Mouse (Mus musculus) hindbrain, embryonic 10.5 days (tissue): ENCODE results near the gene Trim39. TPM values are rescaled to one million over a fixed set of nuclear protein-coding genes. Genes with fewer than 3 reads are reported as not detected.

Source experiments
- DNase-seq: peaks from one replicate; pipeline ENCODE4 v3.0.0-alpha.2; 2017; ENCODE audit warnings: low spot score
- H3K27ac ChIP-seq: fragments of 300-500 bp; sonication (generic); 2 replicates; pipeline ENCODE4 v1.5.1; 2016; ENCODE audit warnings: mild to moderate bottlenecking, moderate library complexity
- H3K27me3 ChIP-seq: fragments of 300-500 bp; sonication (generic); 2 replicates; pipeline ENCODE4 v1.6.1; 2016; ENCODE audit warnings: mild to moderate bottlenecking; ENCODE audit not compliant: poor library complexity, insufficient read depth, severe bottlenecking
- H3K36me3 ChIP-seq: fragments of 300-500 bp; sonication (generic); 2 replicates; pipeline ENCODE4 v1.6.1; 2016; ENCODE audit warnings: mild to moderate bottlenecking, moderate library complexity
- H3K4me1 ChIP-seq: fragments of 300-500 bp; sonication (generic); replicated peaks from 2 replicates; pipeline ENCODE4 v1.6.1; 2016; ENCODE audit warnings: mild to moderate bottlenecking
- H3K4me3 ChIP-seq: fragments of 300-500 bp; sonication (generic); 2 replicates; pipeline ENCODE4 v1.5.1; 2016; ENCODE audit warnings: mild to moderate bottlenecking, moderate library complexity
- H3K9me3 ChIP-seq: fragments of 300-500 bp; sonication (generic); 2 replicates; pipeline ENCODE4 v1.6.1; 2016; ENCODE audit warnings: mild to moderate bottlenecking, moderate library complexity
- WGBS: fragments of 180-500 bp; shearing (Covaris S2); methylation state at CpG from one replicate; pipeline ENCODE4 v1.1.7; 2016; 5-methylcytosine and 5-hydroxymethylcytosine counted together
- polyA plus RNA-seq: library from polyadenylated mRNA; unstranded; fragments of >200 nt; fragmentation: Nextera tagmentation; extraction: Ambion mirVana; gene quantifications from 2 replicates; pipeline ENCODE4 v1.2.1, GENCODE M21; 2016

Gene Trim39
- polyA plus RNA-seq, 1 experiment from 2014 or later = 23.8 TPM

DNA sequence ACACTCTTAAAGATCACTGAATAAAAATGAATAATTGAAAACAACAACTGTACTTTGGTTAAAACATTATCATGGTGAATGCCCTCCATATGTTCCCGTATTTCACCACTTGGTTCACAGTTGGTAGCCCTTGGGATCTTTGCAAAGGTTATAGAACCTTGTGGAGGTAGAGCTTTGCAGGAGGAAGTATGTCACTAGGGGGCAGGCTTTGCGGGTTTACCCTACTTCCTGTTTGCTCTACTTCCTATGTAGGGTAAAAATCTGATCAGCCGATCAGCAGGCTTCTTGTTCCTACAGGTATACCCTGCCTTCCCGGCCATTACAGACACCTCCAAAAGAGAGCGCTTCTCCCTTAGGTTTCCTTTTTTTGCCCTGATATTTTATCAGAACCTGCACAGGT lies 6.2 kb downstream of the Trim39 start:
- Histone ChIP-seq H3K9me3 (no peaks in the 10 kb centered on the region), H3K4me3 (no peak overlapping the region), H3K27ac (no peak overlapping the region), H3K36me3 (peaks cover 82% of the 10 kb centered on the region), H3K4me1 (peaks cover 11% of the 10 kb centered on the region), H3K27me3 (no peaks in the 10 kb centered on the region)
- no peak for DNase-seq
- 81% methylated on average over 5 of the region's 5 CpGs for WGBS

DNA sequence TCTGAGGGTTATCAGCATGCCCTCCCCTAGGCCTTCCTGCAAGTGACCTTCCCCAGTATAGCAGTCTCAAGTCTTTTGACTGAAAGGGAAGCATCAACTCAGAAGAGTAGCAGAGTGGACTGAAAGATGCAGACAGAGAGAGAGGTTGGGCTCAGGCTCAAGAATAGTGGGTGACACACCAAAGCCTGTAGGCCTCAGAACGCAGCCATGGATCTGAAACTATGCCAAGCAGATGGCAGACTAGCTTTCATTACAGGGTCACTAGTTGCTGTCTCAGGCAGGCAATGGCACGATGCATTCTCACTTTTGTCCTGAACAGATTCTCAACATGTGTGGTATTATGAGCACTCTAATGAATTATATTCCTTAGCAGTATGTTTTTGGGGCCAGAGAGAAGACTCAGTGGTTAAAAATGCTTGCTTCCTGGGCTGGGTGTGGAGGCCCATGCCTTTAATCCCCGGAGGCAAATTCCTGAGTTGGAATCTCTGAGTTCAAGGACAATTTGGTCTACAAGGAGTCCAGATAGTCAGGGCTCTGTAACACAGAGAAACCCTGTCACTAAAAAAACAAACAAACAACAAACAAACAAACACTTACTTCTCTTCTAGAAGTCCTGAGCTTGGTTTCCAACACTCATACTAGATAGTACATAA lies 7.6 kb downstream of the Trim39 start:
- Histone ChIP-seq H3K27ac (no peak overlapping the region), H3K9me3 (no peaks in the 10 kb centered on the region), H3K4me3 (no peak overlapping the region), H3K4me1 (no peaks in the 10 kb centered on the region), H3K36me3 (peaks cover 96% of the 10 kb centered on the region), H3K27me3 (no peaks in the 10 kb centered on the region)
- DNase-seq = no peak
- 92% methylated on average over 3 of the region's 3 CpGs for WGBS

DNA sequence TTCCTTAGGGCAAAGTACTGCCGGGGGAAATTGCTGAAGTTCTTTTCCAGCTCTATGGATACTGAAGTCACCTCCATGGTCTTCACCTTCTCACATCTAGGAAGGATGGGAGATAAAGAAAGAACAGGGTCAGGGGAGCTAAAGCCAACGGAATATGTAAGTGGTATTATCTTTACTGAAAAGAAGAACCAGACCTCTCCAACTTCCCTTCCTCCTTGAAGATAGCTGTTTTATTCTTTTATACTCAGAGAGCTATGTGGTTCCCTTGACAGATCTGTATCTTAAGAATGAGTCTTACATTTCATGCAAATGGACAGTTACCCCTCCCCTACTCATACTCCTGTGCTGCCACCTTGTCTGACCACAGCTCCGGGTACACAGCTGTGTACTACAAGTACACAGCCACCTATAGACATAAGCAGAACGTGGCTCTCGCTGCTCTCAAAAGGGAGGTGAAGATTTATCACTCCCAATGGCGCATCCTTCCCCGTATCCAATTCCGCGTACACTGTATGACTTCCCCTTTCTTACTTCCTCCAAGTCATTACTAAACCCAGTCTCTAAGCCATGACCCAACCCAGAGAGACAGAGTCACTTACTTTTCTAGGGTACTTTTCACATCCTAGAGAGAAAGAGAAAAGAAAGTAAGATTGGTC lies 10.4 kb downstream of the Trim39 start:
- Histone ChIP-seq H3K27me3 (no peaks in the 10 kb centered on the region), H3K9me3 (no peaks in the 10 kb centered on the region), H3K4me3 (no peak overlapping the region), H3K4me1 (peaks cover 13% of the 10 kb centered on the region), H3K36me3 (peaks cover 83% of the 10 kb centered on the region), H3K27ac (no peak overlapping the region)
- WGBS = 93% methylated on average over 9 of the region's 9 CpGs
- no peak for DNase-seq

GRCm38 (mm10) chr17:36257969-36258368 lies 14.1 kb downstream of the Trim39 start, which contains the start of gene Rpp21:
Gene Rpp21 (minus strand): TSS chr17:36258069.
- peaks cover 16% of the 10 kb centered on the region for H3K4me1 ChIP-seq
- H3K4me3 ChIP-seq = peak within 1 kb of the TSS; percentile 84
- 56% methylated on average over 6 of the region's 6 CpGs for WGBS
- H3K27ac ChIP-seq = peak within 1 kb of the TSS; percentile 91
- no peaks in the 10 kb centered on the region for H3K9me3 ChIP-seq
- no peak for DNase-seq
- H3K27me3 ChIP-seq = peaks cover 4% of the 10 kb centered on the region; the same call in 1 of the 2 replicates
- H3K36me3 ChIP-seq = peaks cover 53% of the 10 kb centered on the region

GRCm38 (mm10) chr17:36257241-36257947 lies 14.7 kb downstream of the Trim39 start:
- Histone ChIP-seq H3K4me1 (peaks cover 17% of the 10 kb centered on the region), H3K27me3 (peaks cover 10% of the 10 kb centered on the region), H3K36me3 (peaks cover 47% of the 10 kb centered on the region), H3K4me3 (peak overlapping the region; percentile 84), H3K9me3 (no peaks in the 10 kb centered on the region), H3K27ac (peak overlapping the region; percentile 91)
- peak; percentile 77 for DNase-seq
- under 1% methylated on average over 37 of the region's 37 CpGs for WGBS

DNA sequence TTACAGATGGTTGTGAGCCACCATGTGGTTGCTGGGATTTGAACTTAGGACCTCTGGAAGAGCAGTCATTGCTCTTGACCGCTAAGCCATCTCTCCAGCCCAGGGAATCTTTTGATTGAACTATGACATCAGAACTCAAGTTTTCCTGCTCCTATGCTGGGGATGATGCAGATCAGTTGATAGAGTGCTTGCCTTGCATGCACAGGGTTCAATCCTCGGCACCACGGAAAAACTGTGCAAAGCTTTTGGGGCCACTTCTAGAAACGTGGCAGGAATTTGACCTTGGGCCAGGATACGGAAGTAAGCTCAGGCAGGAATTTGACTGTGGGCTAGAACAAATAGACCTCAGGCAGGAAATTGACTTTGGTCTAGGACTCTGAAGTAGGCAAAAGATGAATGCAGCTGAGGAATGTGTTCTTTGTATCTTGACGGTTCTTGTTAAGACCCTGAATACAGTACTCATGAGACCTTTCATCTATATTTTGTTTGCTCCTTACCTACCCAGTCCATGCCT lies 18.9 kb downstream of the Trim39 start:
- WGBS = 68% methylated on average over 6 of the region's 6 CpGs

GRCm38 (mm10) chr17:36252250-36252876 lies 19.7 kb downstream of the Trim39 start:
- peak; percentile 44 for DNase-seq
- 12% methylated on average over 25 of the region's 25 CpGs for WGBS
- Histone ChIP-seq H3K4me3 (peak overlapping the region; percentile 40), H3K27me3 (peaks cover 53% of the 10 kb centered on the region), H3K9me3 (no peaks in the 10 kb centered on the region), H3K4me1 (peaks cover 18% of the 10 kb centered on the region), H3K36me3 (peaks cover 6% of the 10 kb centered on the region; the same call in 1 of the 2 replicates), H3K27ac (no peak overlapping the region)

More for the DNA sequence above, 18.9 kb downstream of the Trim39 start:
- Histone ChIP-seq H3K36me3 (peaks cover 6% of the 10 kb centered on the region; the same call in 1 of the 2 replicates), H3K4me3 (no peak overlapping the region), H3K4me1 (peaks cover 26% of the 10 kb centered on the region), H3K27me3 (peaks cover 45% of the 10 kb centered on the region), H3K9me3 (no peaks in the 10 kb centered on the region), H3K27ac (no peak overlapping the region)
- DNase-seq = no peak

DNA sequence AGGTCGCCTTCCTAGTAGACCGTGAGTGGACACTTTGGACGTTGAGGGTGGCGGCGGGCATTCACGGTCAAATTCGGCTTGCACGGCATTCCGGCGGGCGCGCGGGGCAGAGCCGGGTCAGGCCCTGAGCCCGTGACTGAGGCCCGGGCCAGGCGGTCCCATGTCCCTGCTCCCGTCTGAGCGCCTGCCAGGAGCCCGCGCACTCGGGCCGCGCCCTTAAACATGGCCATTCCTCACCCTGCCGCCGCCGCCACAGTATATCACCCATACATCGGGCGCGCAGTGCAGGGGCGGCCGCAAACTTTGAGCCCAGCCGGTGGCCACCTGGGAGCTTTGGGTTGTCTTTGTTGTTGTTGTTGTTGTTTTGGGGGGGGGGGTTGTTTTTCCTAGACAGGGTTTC lies 23.2 kb downstream of the Trim39 start:
- Histone ChIP-seq H3K36me3 (no peaks in the 10 kb centered on the region), H3K27ac (no peak overlapping the region), H3K27me3 (peaks cover 53% of the 10 kb centered on the region), H3K9me3 (no peaks in the 10 kb centered on the region), H3K4me3 (peak overlapping the region; percentile 36), H3K4me1 (peaks cover 11% of the 10 kb centered on the region; the same call in 1 of the 2 replicates)
- 27% methylated on average over 33 of the region's 33 CpGs for WGBS
- no peak for DNase-seq

GRCm38 (mm10) chr17:36245741-36246140 lies 26.3 kb downstream of the Trim39 start:
- H3K4me1 ChIP-seq = peaks cover 9% of the 10 kb centered on the region
- peaks cover 33% of the 10 kb centered on the region for H3K27me3 ChIP-seq
- WGBS = 85% methylated on average over 2 of the region's 2 CpGs
- no peak overlapping the region for H3K27ac ChIP-seq
- no peak overlapping the region for H3K4me3 ChIP-seq
- DNase-seq = no peak
- H3K9me3 ChIP-seq = no peaks in the 10 kb centered on the region
- H3K36me3 ChIP-seq = no peaks in the 10 kb centered on the region

DNA sequence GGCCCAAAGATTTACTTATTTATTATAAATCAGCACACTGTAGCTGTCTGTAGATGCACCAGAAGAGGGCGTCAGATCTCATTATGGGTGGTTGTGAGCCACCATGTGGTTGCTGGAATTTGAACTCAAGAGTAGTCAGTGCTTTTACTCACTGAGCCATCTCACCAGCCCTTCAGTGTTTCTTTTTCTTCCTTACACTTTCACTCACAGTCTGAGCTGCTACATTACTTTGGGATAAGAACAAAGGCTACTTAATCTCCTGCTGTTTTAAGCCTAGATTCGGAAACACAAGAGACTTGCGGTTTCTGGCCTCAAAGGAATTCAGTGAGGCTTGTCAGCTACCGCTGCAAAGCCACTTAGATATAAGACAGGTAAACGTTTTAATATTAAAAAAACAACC lies 28.0 kb downstream of the Trim39 start:
- DNase-seq = no peak
- WGBS = 28% methylated on average over 5 of the region's 5 CpGs

GRCm38 (mm10) chr17:36240637-36241213 lies 31.3 kb downstream of the Trim39 start:
- 14% methylated on average over 5 of the region's 5 CpGs for WGBS
- H3K27me3 ChIP-seq = peaks cover 41% of the 10 kb centered on the region
- no peaks in the 10 kb centered on the region for H3K9me3 ChIP-seq
- no peak for DNase-seq
- no peaks in the 10 kb centered on the region for H3K36me3 ChIP-seq
- H3K27ac ChIP-seq = no peak overlapping the region
- H3K4me1 ChIP-seq = peaks cover 13% of the 10 kb centered on the region
- no peak overlapping the region for H3K4me3 ChIP-seq

More for the DNA sequence above, 28.0 kb downstream of the Trim39 start:
- H3K36me3 ChIP-seq = no peaks in the 10 kb centered on the region
- H3K27me3 ChIP-seq = peaks cover 25% of the 10 kb centered on the region
- no peak overlapping the region for H3K27ac ChIP-seq
- H3K4me1 ChIP-seq = peaks cover 11% of the 10 kb centered on the region
- no peaks in the 10 kb centered on the region for H3K9me3 ChIP-seq
- H3K4me3 ChIP-seq = no peak overlapping the region

- Histone ChIP-seq H3K9me3 (no peaks in the 10 kb centered on the region), H3K27me3 (peaks cover 41% of the 10 kb centered on the region), H3K27ac (peak overlapping the region; percentile 16; the same call in 1 of the 2 replicates), H3K36me3 (no peaks in the 10 kb centered on the region), H3K4me3 (peak overlapping the region; percentile 53), H3K4me1 (peaks cover 13% of the 10 kb centered on the region)
- WGBS = 3% methylated on average over 27 of the region's 27 CpGs
- peak; percentile 32 for DNase-seq
Observed at GRCm38 (mm10) chr17:36237321-36237921, 34.6 kb downstream of the Trim39 start.
